Mouse (Mus musculus) kidney, embryonic 16.5 days (tissue): ENCODE measurements around the gene Proser3. TPM values are rescaled to one million over a fixed set of nuclear protein-coding genes. Genes with fewer than 3 reads are reported as not detected.
A peak's percentile ranks its signal among the peaks of the same experiment; 100 is the strongest.

Source experiments
- ATAC-seq: fragments of 200-750 bp; cut with Nextera tagmentation; 2 replicates; pipeline ENCODE4 v1.8.0; 2017; ENCODE audit warnings: moderate TSS enrichment; ENCODE audit not compliant: low FRiP score, low TSS enrichment
- H3K27ac ChIP-seq: fragments of 300-500 bp; sonication (generic); 2 replicates; pipeline ENCODE4 v1.5.1; 2014; ENCODE audit warnings: low read length
- H3K27me3 ChIP-seq: fragments of 300-500 bp; sonication (generic); 2 replicates; pipeline ENCODE4 v1.6.1; 2014; ENCODE audit warnings: low read length, control low read depth, mixed read lengths; ENCODE audit not compliant: insufficient read depth
- H3K36me3 ChIP-seq: fragments of 300-500 bp; sonication (generic); 2 replicates; pipeline ENCODE4 v1.6.1; 2014; ENCODE audit warnings: low read length, control low read depth, mixed read lengths; ENCODE audit not compliant: insufficient read depth
- H3K4me1 ChIP-seq: fragments of 300-500 bp; sonication (generic); 2 replicates; pipeline ENCODE4 v1.6.1; 2014; ENCODE audit warnings: low read length, control low read depth, mixed read lengths; ENCODE audit not compliant: insufficient read depth
- H3K4me2 ChIP-seq: fragments of 300-500 bp; sonication (generic); replicated peaks from 2 replicates; pipeline ENCODE4 v1.6.1; 2014; ENCODE audit warnings: low read depth, low read length
- H3K4me3 ChIP-seq: fragments of 300-500 bp; sonication (generic); 2 replicates; pipeline ENCODE4 v1.5.1; 2014; ENCODE audit warnings: mild to moderate bottlenecking, low read length
- H3K9ac ChIP-seq: fragments of 300-500 bp; sonication (generic); replicated peaks from 2 replicates; pipeline ENCODE4 v1.6.1; 2014; ENCODE audit warnings: low read length
- H3K9me3 ChIP-seq: fragments of 300-500 bp; sonication (generic); 2 replicates; pipeline ENCODE4 v1.6.1; 2016; ENCODE audit warnings: low read length, control low read depth
- WGBS: fragments of 180-500 bp; shearing (Covaris S2); extraction: QIAGEN DNeasy Blood & Tissue Kit; methylation state at CpG from one replicate; pipeline ENCODE4 v1.1.7; 2014; 5-methylcytosine and 5-hydroxymethylcytosine counted together
- polyA plus RNA-seq: library from polyadenylated mRNA; unstranded; fragments of >200 nt; fragmentation: Nextera tagmentation; extraction: Ambion mirVana; gene quantifications from 2 replicates; pipeline ENCODE4 v1.2.1, GENCODE M21; 2015

The Proser3 gene
- polyA plus RNA-seq, 1 experiment from 2014 or later = 12.0 TPM

DNA sequence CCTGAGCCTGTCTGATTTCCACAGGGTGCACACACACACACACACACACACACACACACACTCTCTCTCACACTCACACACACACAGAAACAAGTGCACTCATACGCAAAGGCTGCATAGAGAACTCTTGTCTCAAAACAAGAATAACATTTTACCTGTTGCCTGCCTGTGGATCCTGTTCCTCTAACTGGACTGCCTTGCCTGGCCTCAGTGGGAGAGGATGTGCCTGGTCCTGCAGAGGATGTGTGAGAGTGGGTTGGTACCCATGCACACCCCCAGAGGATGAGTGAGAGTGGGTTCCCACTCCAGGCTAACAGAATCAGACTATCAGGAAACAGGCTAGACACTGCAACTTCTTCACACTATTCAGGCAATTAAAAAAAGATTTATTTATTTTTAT is 1.5 kb downstream of the Proser3 start:
- no peaks in the 10 kb centered on the region for H3K9me3 ChIP-seq
- peaks cover 21% of the 10 kb centered on the region for H3K4me1 ChIP-seq
- H3K4me2 ChIP-seq = no peak overlapping the region
- no peak overlapping the region for H3K4me3 ChIP-seq
- H3K9ac ChIP-seq = no peak overlapping the region
- no peak for ATAC-seq
- H3K36me3 ChIP-seq = peaks cover 37% of the 10 kb centered on the region
- H3K27ac ChIP-seq = no peak overlapping the region
- 100% methylated on average over 1 of the region's 1 CpGs for WGBS
- H3K27me3 ChIP-seq = no peaks in the 10 kb centered on the region

DNA sequence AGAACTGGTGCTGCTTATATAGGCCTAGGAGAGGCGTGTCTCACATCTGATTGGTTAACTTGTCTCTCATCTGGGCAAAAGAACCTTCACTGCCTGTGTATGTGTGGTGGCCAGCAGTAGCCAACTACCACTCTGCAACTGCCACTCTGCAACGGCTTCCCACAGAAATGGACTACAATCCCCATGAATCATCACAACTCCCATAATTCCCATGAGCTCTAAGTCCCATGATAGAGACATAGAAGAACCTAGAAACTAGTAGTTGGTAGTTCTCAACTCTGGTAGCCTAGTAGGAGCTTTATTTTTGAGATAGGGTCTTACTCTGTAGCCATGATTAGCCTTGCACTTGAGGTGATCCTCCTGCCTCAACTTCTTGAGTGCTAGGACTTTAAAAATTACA is 2.2 kb downstream of the Proser3 start:
- Histone ChIP-seq H3K36me3 (peaks cover 32% of the 10 kb centered on the region), H3K27me3 (no peaks in the 10 kb centered on the region), H3K4me3 (no peak overlapping the region), H3K9ac (no peak overlapping the region), H3K4me2 (no peak overlapping the region), H3K27ac (no peak overlapping the region), H3K4me1 (peaks cover 21% of the 10 kb centered on the region), H3K9me3 (no peaks in the 10 kb centered on the region)
- no peak for ATAC-seq
- 83% methylated on average over 2 of the region's 2 CpGs for WGBS

DNA sequence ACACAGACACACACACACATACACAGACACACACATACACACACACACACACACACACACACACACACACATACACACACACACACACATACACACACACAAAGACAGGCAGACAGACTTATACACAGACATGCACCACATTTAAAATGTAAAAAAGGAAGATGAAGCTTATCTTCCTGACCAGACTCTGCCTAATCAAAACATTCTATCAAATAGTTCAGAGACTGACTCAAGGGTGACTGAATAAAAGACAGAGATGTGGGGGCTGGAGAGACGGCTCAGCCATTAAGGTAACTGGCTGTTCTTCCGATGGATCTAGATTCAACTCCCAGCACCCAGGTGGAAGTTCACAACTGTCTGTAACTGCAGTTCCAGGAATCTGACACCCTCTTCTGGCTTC is 7.8 kb downstream of the Proser3 start:
- WGBS = 89% methylated on average over 2 of the region's 2 CpGs

DNA sequence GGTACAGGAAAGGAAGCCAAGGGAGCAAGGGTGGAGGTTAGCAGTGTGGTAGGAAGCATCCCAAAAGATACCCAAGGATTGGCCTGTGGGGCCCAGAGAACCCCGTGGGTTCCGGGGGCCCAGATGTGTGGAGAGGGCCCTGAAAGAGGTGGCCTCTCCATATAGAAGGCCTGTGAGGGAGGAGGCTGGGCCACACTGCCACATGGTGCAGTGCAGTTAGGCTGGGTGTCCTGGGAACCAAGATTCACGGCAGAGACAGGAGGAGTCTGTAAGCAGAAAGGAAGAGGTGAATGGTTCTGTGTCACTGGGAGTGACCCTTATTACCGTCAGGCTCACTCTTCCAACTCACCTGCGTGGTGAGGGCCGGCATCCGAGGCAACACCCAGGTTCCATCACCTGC is 11.5 kb downstream of the Proser3 start:
- no peak overlapping the region for H3K4me3 ChIP-seq
- H3K9me3 ChIP-seq = no peaks in the 10 kb centered on the region
- no peaks in the 10 kb centered on the region for H3K27me3 ChIP-seq
- H3K36me3 ChIP-seq = peaks cover 31% of the 10 kb centered on the region
- H3K4me2 ChIP-seq = no peak overlapping the region
- H3K9ac ChIP-seq = no peak overlapping the region
- ATAC-seq = no peak
- WGBS = 93% methylated on average over 7 of the region's 7 CpGs
- H3K4me1 ChIP-seq = peaks cover 3% of the 10 kb centered on the region; the same call in 1 of the 2 replicates
- no peak overlapping the region for H3K27ac ChIP-seq

More for the DNA sequence above, 7.8 kb downstream of the Proser3 start:
- no peaks in the 10 kb centered on the region for H3K9me3 ChIP-seq
- no peak overlapping the region for H3K9ac ChIP-seq
- no peak overlapping the region for H3K4me3 ChIP-seq
- no peak overlapping the region for H3K27ac ChIP-seq
- H3K4me1 ChIP-seq = no peaks in the 10 kb centered on the region
- H3K27me3 ChIP-seq = no peaks in the 10 kb centered on the region
- no peak overlapping the region for H3K4me2 ChIP-seq
- peaks cover 42% of the 10 kb centered on the region for H3K36me3 ChIP-seq
- ATAC-seq = no peak

DNA sequence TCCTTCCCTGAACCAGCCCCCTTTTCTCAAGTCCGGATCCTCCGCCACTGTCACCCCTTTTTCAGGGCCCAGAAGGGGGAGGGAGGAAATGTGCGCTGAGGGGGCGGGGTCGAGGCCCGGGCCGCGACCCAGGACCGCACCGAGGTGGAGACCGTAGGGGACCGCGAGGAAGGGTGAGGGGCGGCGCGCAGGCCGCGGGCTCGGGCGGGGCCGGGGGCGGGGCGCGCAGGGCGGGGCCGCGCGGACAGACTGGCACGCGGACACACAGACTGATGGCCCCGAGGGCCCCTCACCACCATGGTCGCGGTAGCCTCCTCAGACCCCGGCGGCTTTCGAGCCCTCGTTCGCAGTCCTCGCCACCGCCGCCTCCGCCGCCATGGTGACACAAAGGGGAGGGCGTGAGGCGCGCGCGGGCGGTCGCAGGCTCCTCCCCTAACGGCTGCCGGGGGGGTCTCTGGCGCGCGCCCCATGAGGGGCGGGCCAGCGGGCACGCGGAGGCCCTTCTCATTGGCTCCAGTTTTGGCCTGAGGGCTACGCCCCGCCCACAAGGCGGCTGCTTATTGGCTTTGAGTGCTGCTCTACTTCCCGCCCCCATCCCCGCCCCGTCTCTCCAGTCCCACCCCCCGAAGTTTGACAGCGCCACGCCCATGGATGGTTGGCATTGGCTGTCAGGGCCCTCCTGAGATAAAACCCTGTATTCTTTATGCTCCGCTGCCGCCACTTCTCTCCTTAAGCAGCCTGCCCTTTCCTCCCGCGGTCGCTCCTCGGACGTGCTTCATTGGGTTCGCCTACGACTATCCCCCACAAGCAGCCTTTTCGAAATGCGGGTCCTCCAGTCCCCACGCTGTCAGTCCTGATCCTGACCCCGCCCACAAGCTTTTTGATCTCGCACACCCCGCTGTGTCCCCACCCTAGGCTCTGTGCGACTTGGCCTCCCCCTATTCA is 17.2 kb downstream of the Proser3 start, which contains the start of gene Arhgap33:
Gene Arhgap33, minus strand, starts transcription at position 428 of the 945 bp plus-strand sequence.
- Histone ChIP-seq H3K4me3 (peak within 1 kb of the TSS; percentile 76), H3K9ac (peak within 1 kb of the TSS; percentile 82), H3K36me3 (peaks cover 34% of the 10 kb centered on the region), H3K4me1 (peaks cover 22% of the 10 kb centered on the region), H3K27me3 (no peaks in the 10 kb centered on the region), H3K4me2 (peak within 1 kb of the TSS; percentile 91), H3K9me3 (no peaks in the 10 kb centered on the region), H3K27ac (peak within 1 kb of the TSS; percentile 57; the same call in 1 of the 2 replicates)
- under 1% methylated on average over 54 of the region's 84 CpGs for WGBS
- ATAC-seq = peak; percentile 94

DNA sequence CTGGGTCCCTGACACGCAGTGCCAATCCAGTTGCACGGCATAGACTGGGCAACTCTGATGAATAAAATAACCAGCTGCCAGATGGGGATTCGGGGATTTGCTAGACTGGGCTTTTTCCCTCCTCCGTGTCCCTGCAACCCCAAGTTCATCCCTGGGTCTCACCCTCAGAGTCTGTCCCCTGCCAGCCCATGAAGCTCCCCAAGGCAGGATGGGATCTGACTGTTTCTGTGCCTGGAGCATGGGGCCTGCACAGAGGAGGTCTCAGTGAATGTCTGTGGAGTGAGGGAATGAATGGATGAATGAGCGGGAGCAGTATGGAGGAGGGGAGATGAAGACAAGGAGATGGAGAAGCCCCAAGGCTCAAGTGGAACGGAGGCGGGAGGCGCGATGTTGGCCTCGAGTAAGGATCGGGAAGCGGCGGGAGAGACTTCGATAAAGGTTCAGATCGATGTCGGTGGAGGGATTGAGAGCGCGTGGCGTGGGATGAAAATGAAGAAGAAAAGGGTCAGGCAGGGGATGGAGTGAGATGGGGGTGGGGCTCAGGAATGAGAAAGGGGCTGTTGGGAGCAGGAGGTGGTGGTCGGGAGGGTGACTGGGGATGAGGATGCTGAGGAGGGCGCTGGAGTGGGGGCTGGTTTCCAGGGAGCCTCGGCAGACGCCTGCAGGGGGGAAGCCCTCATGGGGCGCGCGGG is 18.0 kb downstream of the Proser3 start:
- H3K4me2 ChIP-seq = peak overlapping the region; percentile 91
- peak; percentile 36 for ATAC-seq
- H3K4me3 ChIP-seq = peak overlapping the region; percentile 76
- H3K27ac ChIP-seq = 0 out of 2 replicates have a peak overlapping the region, but pooled peaks have one; percentile 57
- H3K27me3 ChIP-seq = no peaks in the 10 kb centered on the region
- H3K36me3 ChIP-seq = peaks cover 35% of the 10 kb centered on the region
- peaks cover 22% of the 10 kb centered on the region for H3K4me1 ChIP-seq
- WGBS = 7% methylated on average over 20 of the region's 26 CpGs
- H3K9ac ChIP-seq = peak overlapping the region; percentile 82
- H3K9me3 ChIP-seq = no peaks in the 10 kb centered on the region

DNA sequence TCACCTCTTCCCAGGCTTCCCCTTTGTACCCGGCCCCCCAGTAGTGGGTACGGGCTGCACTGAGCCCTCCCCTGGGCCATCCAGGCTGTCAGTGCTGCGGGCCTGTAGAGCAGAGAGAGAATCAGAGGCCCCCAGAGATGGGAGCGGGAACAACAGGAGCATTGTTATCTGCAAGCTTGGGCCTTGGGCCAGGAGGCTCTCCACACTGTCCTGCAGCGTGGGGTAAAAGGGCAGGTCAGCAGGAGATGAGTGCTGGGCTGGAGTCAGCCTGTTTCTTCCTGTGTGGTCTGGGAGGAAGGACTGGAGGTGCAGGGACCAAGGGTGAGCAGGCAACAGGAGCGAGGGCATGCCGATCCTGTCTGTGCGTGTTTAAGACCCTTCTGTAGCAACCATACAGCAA is 19.2 kb downstream of the Proser3 start:
- H3K4me3 ChIP-seq = no peak overlapping the region
- no peak for ATAC-seq
- peaks cover 22% of the 10 kb centered on the region for H3K4me1 ChIP-seq
- WGBS = 39% methylated on average over 8 of the region's 8 CpGs
- no peak overlapping the region for H3K4me2 ChIP-seq
- H3K9ac ChIP-seq = 0 out of 2 replicates have a peak overlapping the region, but pooled peaks have one; percentile 10
- H3K27me3 ChIP-seq = no peaks in the 10 kb centered on the region
- no peak overlapping the region for H3K27ac ChIP-seq
- peaks cover 42% of the 10 kb centered on the region for H3K36me3 ChIP-seq
- H3K9me3 ChIP-seq = no peaks in the 10 kb centered on the region

DNA sequence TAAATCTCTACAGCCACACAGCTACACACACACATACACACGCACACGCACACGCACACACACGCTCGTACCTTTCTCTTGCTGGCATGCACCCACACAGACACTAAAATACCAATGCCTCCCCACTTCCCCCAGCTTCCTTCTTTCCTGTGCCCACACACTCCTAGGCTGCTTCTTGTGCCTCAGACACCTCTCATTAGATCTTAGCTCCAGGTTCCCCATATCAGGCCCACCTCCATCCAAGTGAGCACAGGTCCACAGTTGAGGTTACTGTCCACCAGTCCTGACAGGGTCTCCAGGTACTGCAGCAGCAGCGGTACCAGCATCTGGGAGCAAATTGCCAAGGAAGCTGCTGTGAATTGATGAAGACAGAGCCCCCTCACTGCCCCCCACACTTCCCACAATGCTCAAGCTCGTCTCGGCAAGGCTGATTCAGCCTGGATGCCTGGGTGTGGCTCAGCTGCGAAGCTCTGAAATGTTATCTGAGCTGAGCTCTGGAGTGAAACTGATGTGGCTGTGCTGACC is 20.7 kb downstream of the Proser3 start:
- no peaks in the 10 kb centered on the region for H3K9me3 ChIP-seq
- peaks cover 45% of the 10 kb centered on the region for H3K36me3 ChIP-seq
- peaks cover 30% of the 10 kb centered on the region for H3K4me1 ChIP-seq
- peak overlapping the region; percentile 7; the same call in 1 of the 2 replicates for H3K9ac ChIP-seq
- H3K4me3 ChIP-seq = no peak overlapping the region
- no peaks in the 10 kb centered on the region for H3K27me3 ChIP-seq
- H3K4me2 ChIP-seq = no peak overlapping the region
- H3K27ac ChIP-seq = no peak overlapping the region
- no peak for ATAC-seq
- 77% methylated on average over 9 of the region's 9 CpGs for WGBS

DNA sequence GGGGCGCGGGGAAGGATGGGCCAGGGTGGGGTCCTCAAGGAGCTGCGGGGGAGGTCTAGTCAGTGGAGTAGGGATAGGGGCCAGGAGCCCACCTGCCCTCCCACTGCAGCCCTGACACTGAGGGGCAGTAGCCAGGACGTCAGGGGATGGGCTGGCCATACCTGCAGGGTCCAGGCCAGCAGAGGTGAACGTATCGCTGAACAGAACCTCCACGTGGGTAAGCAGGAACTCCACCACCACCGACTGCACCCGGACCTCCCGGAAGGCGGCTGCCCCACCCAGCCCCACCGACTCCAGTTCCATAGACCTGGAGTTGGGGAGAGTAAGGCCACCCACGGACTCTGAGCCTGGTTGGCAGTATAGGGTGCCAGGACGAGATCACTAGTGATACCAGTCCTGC is 25.1 kb downstream of the Proser3 start:
- H3K36me3 ChIP-seq = peaks cover 58% of the 10 kb centered on the region
- no peaks in the 10 kb centered on the region for H3K27me3 ChIP-seq
- H3K4me1 ChIP-seq = peaks cover 30% of the 10 kb centered on the region
- peak; percentile 29; the same call in 1 of the 2 replicates for ATAC-seq
- no peaks in the 10 kb centered on the region for H3K9me3 ChIP-seq
- 70% methylated on average over 14 of the region's 14 CpGs for WGBS
- H3K27ac ChIP-seq = no peak overlapping the region
- peak overlapping the region; percentile 60 for H3K9ac ChIP-seq
- H3K4me2 ChIP-seq = peak overlapping the region; percentile 38; the same call in 1 of the 2 replicates
- no peak overlapping the region for H3K4me3 ChIP-seq
